Mouse (Mus musculus) mouse trophoblast stem cell (cell line): ENCODE results near the gene Mgme1.

Source experiments
- in situ Hi-C, 2 experiments: fragments of 300-500 bp; cut with MseI, MboI; formaldehyde crosslinking; loops; 2 replicates in 1 of 2; 3 replicates in 1 of 2; pipeline ENCODE4 v1.15.1; 2025

Mgme1 gene

GRCm38 (mm10) chr2:144264398-144265119, 5.9 kb upstream of the Mgme1 start:
- in situ Hi-C loops = no loop called here

GRCm38 (mm10) chr2:144265120-144265488, 5.4 kb upstream of the Mgme1 start:
- in situ Hi-C loops = no loop called here

- in situ Hi-C loops = no loop called here
Measured at GRCm38 (mm10) chr2:144265916-144266683, 4.4 kb upstream of the Mgme1 start.

- in situ Hi-C loops = no loop called here
Measured at GRCm38 (mm10) chr2:144267004-144267730, 3.3 kb upstream of the Mgme1 start.

GRCm38 (mm10) chr2:144267731-144268015, 2.8 kb upstream of the Mgme1 start:
- in situ Hi-C loops = no loop called here

- in situ Hi-C loops = no loop called here
Measured at GRCm38 (mm10) chr2:144268446-144269305, 1.8 kb upstream of the Mgme1 start.

- in situ Hi-C loops = no loop called here
Measured at GRCm38 (mm10) chr2:144269306-144269650, 1.2 kb upstream of the Mgme1 start.

GRCm38 (mm10) chr2:144269679-144270475, 586 bp upstream of the Mgme1 start:
- in situ Hi-C loops = no loop called here

GRCm38 (mm10) chr2:144272088-144272487, 1.6 kb downstream of the Mgme1 start:
- in situ Hi-C loops = no loop called here

- in situ Hi-C loops = no loop called here
Measured at GRCm38 (mm10) chr2:144274741-144275140, 4.3 kb downstream of the Mgme1 start.

- in situ Hi-C loops = no loop called here
Measured at GRCm38 (mm10) chr2:144276885-144277284, 6.4 kb downstream of the Mgme1 start.

GRCm38 (mm10) chr2:144279742-144280141, 9.3 kb downstream of the Mgme1 start:
- in situ Hi-C loops = no loop called here

GRCm38 (mm10) chr2:144280568-144280967, 10.1 kb downstream of the Mgme1 start:
- in situ Hi-C loops = no loop called here

- in situ Hi-C loops = no loop called here
Measured at GRCm38 (mm10) chr2:144281417-144281816, 11.0 kb downstream of the Mgme1 start.

GRCm38 (mm10) chr2:144290321-144290720, 19.9 kb downstream of the Mgme1 start:
- in situ Hi-C loops = no loop called here

GRCm38 (mm10) chr2:144291600-144292305, 21.3 kb downstream of the Mgme1 start:
- in situ Hi-C loops = no loop called here

- in situ Hi-C loops = no loop called here
Measured at GRCm38 (mm10) chr2:144295145-144295735, 24.8 kb downstream of the Mgme1 start.

- in situ Hi-C loops = no loop called here
Measured at GRCm38 (mm10) chr2:144299749-144300669, 29.5 kb downstream of the Mgme1 start.

GRCm38 (mm10) chr2:144301101-144301500, 30.6 kb downstream of the Mgme1 start:
- in situ Hi-C loops = no loop called here
